Mouse (Mus musculus): ENCODE measurements around the gene Ttc7b.

- TF ChIP-seq POLR2A (IDR thresholded peaks at IDR 0.05; ENCODE audit: insufficient read length, low read depth) (no peak), CEBPB (IDR thresholded peaks at IDR 0.05; ENCODE audit: insufficient read depth, poor library complexity, severe bottlenecking) (no peak), TCF12 (IDR thresholded peaks at IDR 0.05; ENCODE audit: insufficient read depth, poor library complexity, severe bottlenecking) (no peak)
Observed at GRCm38 (mm10) chr12:100444671-100445165, 75.9 kb downstream of the Ttc7b start.
